Mouse (Mus musculus) C2C12 (cell line): ENCODE results near the gene Spns1. TPM values are rescaled to one million over a fixed set of nuclear protein-coding genes. Genes with fewer than 3 reads are reported as not detected.
A peak's percentile ranks its signal among the peaks of the same experiment; 100 is the strongest.
"Not testable (repeated sequence)": the region's sequence is repeated elsewhere in the genome, so short reads cannot be mapped to it uniquely, and the experiment has no call there.

Experiments used
- H3K27me3 ChIP-seq: one replicate; pipeline ENCODE4 v1.6.1; 2011; ENCODE audit not compliant: control insufficient read depth, insufficient read depth, insufficient read length
- H3K36me3 ChIP-seq: one replicate; pipeline ENCODE4 v1.6.1; 2011; ENCODE audit not compliant: control insufficient read depth, insufficient read depth
- H3K4me3 ChIP-seq: one replicate; pipeline ENCODE4 v1.5.1; 2011; ENCODE audit warnings: mild to moderate bottlenecking, control low read depth; ENCODE audit not compliant: poor library complexity, insufficient read depth, severe bottlenecking
- H3K79me2 ChIP-seq: one replicate; pipeline ENCODE4 v1.6.1; 2011; ENCODE audit not compliant: control insufficient read depth, insufficient read depth
- H3K79me3 ChIP-seq: one replicate; pipeline ENCODE4 v1.6.1; 2011; ENCODE audit warnings: low read depth, control low read depth
- H3ac ChIP-seq: one replicate; pipeline ENCODE3; 2011; ENCODE audit warnings: low read depth; ENCODE audit not compliant: control insufficient read depth, insufficient read length
- CEBPB ChIP-seq: IDR thresholded peaks from one replicate; pipeline ENCODE4 v1.6.1; 2011; ENCODE audit warnings: low read depth, mild to moderate bottlenecking, control low read depth, moderate library complexity
- CTCF ChIP-seq: IDR thresholded peaks from one replicate; pipeline ENCODE4 v1.5.1; 2011; ENCODE audit not compliant: control insufficient read depth, insufficient read depth, insufficient read length
- FOSL1 ChIP-seq: IDR thresholded peaks from one replicate; pipeline ENCODE4 v1.8.0; 2011; ENCODE audit warnings: mild to moderate bottlenecking, low read length; ENCODE audit not compliant: poor library complexity, insufficient read depth, severe bottlenecking
- MAX ChIP-seq: IDR thresholded peaks from one replicate; pipeline ENCODE4 v1.6.1; 2011; ENCODE audit warnings: mild to moderate bottlenecking, control low read depth
- MYOD1 ChIP-seq: IDR thresholded peaks from one replicate; pipeline ENCODE4 v1.6.1; 2011; ENCODE audit warnings: low read depth; ENCODE audit not compliant: control insufficient read depth, insufficient read length
- MYOG ChIP-seq: IDR thresholded peaks from one replicate; pipeline ENCODE4 v1.6.1; 2011; ENCODE audit not compliant: control insufficient read depth, insufficient read length; ENCODE audit errors: extremely low read depth
- USF1 ChIP-seq: IDR thresholded peaks from one replicate; pipeline ENCODE4 v1.6.1; 2011; ENCODE audit warnings: low read depth, mild to moderate bottlenecking, control low read depth, moderate library complexity
- microRNA-seq: library from miRNA; unstranded; fragments of <30 nt; microRNA quantifications from one replicate; pipeline ENCODE4, GENCODE M21; 2019; ENCODE audit warnings: borderline microRNAs expressed
- polyA plus RNA-seq: library from polyadenylated mRNA; unstranded; fragments of >200 nt; fragmentation: generic; extraction: Trizol; gene quantifications from one replicate; pipeline ENCODE4 v1.2.1, GENCODE M21; 2012; ENCODE audit warnings: missing spikeins

The Spns1 gene
- polyA plus RNA-seq, 1 experiment = 69.8 TPM

DNA sequence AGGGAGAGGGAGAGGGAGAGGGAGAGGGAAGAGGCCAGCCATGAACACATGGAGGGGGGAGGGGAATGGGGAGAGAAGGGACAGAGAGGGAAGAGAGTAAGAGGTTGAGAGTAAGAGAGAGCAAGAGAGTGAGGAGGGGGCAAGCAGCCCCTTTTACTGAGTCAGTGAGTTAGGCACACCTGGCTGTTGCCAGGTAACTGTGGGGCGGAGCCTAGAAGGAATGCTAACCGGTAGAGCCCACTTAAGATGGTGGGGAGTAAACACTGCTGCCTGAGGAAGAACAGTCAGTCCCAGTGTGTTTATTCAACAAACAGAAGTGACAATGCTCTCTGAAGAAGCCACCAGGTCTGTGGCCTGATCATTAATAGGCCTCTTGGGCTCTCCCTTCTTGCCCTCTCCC lies 46.6 kb downstream of the Spns1 start:
- Histone ChIP-seq H3ac (no peak overlapping the region), H3K36me3 (no peaks in the 10 kb centered on the region), H3K79me2 (no peaks in the 10 kb centered on the region), H3K27me3 (peaks cover 25% of the 10 kb centered on the region), H3K79me3 (no peaks in the 10 kb centered on the region), H3K4me3 (no peak overlapping the region)
- TF ChIP-seq FOSL1 (no peak), MYOD1 (no peak), USF1 (no peak), CEBPB (no peak), CTCF (no peak), MAX (no peak), MYOG (no peak)

DNA sequence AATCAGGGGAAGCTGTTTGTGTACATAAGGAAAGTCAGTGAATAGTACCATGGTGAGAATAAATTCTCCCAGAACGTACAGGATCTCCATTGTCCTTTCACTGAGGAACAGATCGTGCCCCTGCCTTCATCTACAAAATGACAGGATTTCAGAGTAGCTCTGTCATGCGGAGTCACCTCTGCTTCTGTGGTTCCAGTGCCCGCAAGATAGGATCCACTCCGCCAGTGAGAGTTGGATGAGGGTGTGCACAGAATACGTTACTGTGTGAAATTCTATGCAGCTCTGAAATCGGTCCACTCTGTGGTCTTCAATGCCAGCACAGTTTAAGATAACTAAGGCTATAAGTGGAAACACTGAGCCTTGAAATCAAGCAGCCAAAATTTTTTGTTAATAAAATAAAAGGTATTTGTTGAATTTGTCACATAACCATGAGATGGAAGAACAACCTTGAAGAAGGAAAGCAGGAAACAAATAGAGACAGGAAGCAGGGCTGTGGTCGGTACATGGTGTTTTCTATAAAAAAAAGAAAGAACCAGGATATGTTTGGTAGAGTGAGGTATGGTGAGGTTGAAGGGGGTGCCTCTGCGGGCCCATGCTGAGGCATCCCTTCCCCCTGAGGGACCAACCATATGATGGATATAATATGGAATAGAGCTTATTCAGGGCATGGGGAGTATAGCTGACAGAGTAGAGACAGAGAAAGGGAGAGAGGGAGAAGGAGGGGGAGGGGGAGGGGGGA lies 47.2 kb downstream of the Spns1 start:
- no peaks in the 10 kb centered on the region for H3K79me3 ChIP-seq
- no peaks in the 10 kb centered on the region for H3K36me3 ChIP-seq
- H3K79me2 ChIP-seq = no peaks in the 10 kb centered on the region
- no peak overlapping the region for H3ac ChIP-seq
- H3K4me3 ChIP-seq = no peak overlapping the region
- peaks cover 25% of the 10 kb centered on the region for H3K27me3 ChIP-seq
- TF ChIP-seq MYOG = no peak
- no peak for TF ChIP-seq USF1
- TF ChIP-seq MAX = no peak
- TF ChIP-seq CTCF = no peak
- no peak for TF ChIP-seq FOSL1
- TF ChIP-seq CEBPB = no peak
- TF ChIP-seq MYOD1 = no peak

DNA sequence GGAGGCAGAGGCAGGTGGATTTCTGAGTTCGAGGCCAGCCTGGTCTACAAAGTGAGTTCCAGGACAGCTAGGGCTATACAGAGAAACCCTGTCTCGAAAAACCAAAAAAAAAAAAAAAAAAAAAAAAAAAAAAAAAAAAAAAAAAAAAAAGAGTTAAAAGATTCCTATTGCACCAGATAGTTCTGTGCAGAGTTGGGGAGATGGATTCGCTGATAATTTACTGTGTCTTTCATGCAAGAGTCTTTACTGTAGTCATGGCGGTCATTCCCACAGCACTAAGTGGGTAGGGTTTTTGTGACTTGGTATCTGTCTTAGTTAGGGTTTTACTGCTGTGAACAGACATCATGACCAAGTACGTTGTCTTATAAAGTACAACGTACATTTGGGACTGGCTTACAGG lies 48.4 kb downstream of the Spns1 start:
- H3K4me3 ChIP-seq, H3K36me3 ChIP-seq, H3K79me3 ChIP-seq, H3ac ChIP-seq, H3K79me2 ChIP-seq: not testable (repeated sequence)
- peaks cover 18% of the 10 kb centered on the region for H3K27me3 ChIP-seq

DNA sequence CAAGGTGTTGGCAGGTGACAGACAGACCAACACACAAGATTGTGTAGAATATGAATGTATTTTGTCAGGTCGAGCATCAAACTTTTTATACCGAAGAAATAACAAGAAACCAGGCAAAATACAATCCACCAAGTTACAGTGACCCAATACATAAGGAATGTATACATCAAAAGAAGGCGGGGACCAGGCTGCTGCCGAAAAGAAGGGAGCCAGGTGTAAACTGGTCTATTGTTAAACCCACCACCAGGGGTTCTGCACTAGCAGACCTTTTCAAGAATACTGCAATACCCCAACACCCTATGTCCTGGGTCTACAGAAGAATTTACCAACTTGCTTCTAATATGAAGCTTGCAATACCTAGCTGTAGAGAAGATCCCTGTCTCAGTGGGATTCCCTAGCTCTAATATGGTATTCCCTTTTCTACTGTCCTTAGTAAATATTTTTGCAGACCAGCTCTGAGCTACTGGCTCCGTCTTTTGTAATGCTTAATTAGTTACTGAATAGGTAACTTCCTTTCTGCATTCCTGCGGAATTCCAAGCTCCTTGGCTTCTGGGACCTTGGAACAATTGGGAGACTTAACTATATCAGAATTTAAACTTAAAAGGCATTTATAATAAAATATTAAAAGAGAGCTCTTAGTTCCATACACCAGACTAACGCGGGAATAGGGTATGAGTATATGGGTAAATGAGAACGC lies 51.5 kb downstream of the Spns1 start:
- H3K27me3 ChIP-seq, H3K79me2 ChIP-seq, H3K4me3 ChIP-seq, H3K36me3 ChIP-seq, H3ac ChIP-seq, H3K79me3 ChIP-seq: not testable (repeated sequence)

DNA sequence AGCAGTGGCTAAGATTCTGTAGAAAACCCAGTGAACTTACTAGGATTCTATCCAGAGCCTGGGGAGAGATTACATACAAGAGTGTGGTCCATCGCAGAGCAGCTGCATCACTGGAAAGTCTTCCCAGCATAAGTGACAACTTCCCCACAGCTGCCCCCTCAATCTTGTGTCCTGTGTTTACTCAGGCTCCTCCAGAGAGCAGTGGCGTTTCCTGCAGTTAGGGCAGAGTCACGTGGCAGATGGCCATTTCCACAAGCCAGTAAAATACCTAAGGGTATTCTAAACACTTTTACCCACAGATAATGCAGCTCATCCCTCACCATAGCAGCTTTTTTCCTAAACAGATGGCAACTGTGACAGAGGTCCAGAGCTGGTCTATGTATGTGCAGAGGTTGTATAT lies 52.5 kb downstream of the Spns1 start:
- no peak overlapping the region for H3K4me3 ChIP-seq
- H3ac ChIP-seq = no peak overlapping the region
- H3K79me3 ChIP-seq = no peaks in the 10 kb centered on the region
- no peaks in the 10 kb centered on the region for H3K36me3 ChIP-seq
- H3K79me2 ChIP-seq = no peaks in the 10 kb centered on the region
- TF ChIP-seq MAX (no peak), USF1 (peak; percentile 47)
- H3K27me3 ChIP-seq = peaks cover 7% of the 10 kb centered on the region

DNA sequence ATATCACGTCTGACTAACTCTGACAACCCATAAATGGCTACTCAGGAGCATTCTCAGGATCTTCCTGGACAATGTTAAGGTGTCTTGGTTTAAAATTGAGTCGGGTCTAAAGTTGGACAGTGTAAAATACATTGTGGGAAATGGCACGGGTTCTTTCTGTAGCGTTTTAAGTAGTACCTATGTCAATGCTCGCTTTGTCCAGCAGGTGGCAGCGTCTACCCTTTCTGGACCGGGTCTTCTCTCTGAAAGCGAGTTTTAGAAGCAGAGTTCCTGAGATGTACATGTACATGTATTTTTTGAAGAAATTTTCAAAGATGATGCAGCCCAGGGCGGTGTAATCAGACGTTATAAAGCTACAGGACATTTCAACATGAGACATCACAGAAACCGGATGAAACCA lies 53.5 kb downstream of the Spns1 start:
- H3K79me3 ChIP-seq = no peaks in the 10 kb centered on the region
- peaks cover 7% of the 10 kb centered on the region for H3K27me3 ChIP-seq
- H3K36me3 ChIP-seq = no peaks in the 10 kb centered on the region
- no peak overlapping the region for H3K4me3 ChIP-seq
- no peaks in the 10 kb centered on the region for H3K79me2 ChIP-seq
- no peak for TF ChIP-seq CTCF
- no peak for TF ChIP-seq MYOD1
- no peak for TF ChIP-seq MAX
- TF ChIP-seq MYOG = no peak
- TF ChIP-seq FOSL1 = no peak
- TF ChIP-seq CEBPB = no peak
- TF ChIP-seq USF1 = no peak
- no peak overlapping the region for H3ac ChIP-seq

Small RNA genes within 50 kb of the gene (microRNA-seq; reads per million reads assigned to microRNA genes)
- gene Mir7058 = not detected

Other genes with a start within 250 kb of the Spns1 start
- gene Xpo6, start 176.9 kb downstream of the Spns1 start, polyA plus RNA-seq = 65.0 TPM
- 11.3 TPM for gene Sbk1, start 104.8 kb downstream of the Spns1 start, polyA plus RNA-seq
- 0.23 TPM for gene Lat, start 7.9 kb downstream of the Spns1 start, polyA plus RNA-seq
- 6.2 TPM for gene Nfatc2ip, start 19.3 kb upstream of the Spns1 start, polyA plus RNA-seq
- gene Cd19, start 37.4 kb upstream of the Spns1 start, polyA plus RNA-seq = not detected
- gene Rabep2, start 51.3 kb upstream of the Spns1 start, polyA plus RNA-seq = 17.5 TPM
- 2.2 TPM for gene Atp2a1, start 85.7 kb upstream of the Spns1 start, polyA plus RNA-seq
- gene Sh2b1, start 98.0 kb upstream of the Spns1 start, polyA plus RNA-seq = 36.9 TPM
- gene Tufm, start 109.9 kb upstream of the Spns1 start, polyA plus RNA-seq = 200 TPM
- 73.0 TPM for gene Atxn2l, start 126.0 kb upstream of the Spns1 start, polyA plus RNA-seq
- gene Eif3c, start 189.0 kb upstream of the Spns1 start, polyA plus RNA-seq = 228 TPM
- 2.0 TPM for gene Apobr, start 207.5 kb upstream of the Spns1 start, polyA plus RNA-seq
- 4.5 TPM for gene Cln3, start 208.4 kb upstream of the Spns1 start, polyA plus RNA-seq
- gene Il27, start 217.5 kb upstream of the Spns1 start, polyA plus RNA-seq = not detected